Mouse (Mus musculus) megakaryocyte, embryonic 14.5 days (primary cell): ENCODE results near the gene Slc36a2.

Experiments used
- FLI1 ChIP-seq: IDR thresholded peaks from 2 replicates; pipeline ENCODE4 v1.6.1; 2012; ENCODE audit warnings: low read length, inconsistent platforms, mixed read lengths
- GATA1 ChIP-seq: IDR thresholded peaks from 3 replicates; pipeline ENCODE4 v1.6.1; 2012; ENCODE audit warnings: mixed read lengths, low read length, inconsistent platforms, borderline replicate concordance

- TF ChIP-seq GATA1: no peak
- TF ChIP-seq FLI1: no peak
Measured at GRCm38 (mm10) chr11:55190216-55190615, 5.3 kb upstream of the Slc36a2 start.
